Mouse (Mus musculus): ENCODE results near the gene 9430015G10Rik. TPM values are rescaled to one million over a fixed set of nuclear protein-coding genes. Genes with fewer than 3 reads are reported as not detected.

The 9430015G10Rik gene
- total and polyA plus RNA-seq, 2 experiments from 2014 or later, result 25.2 to 28.1 TPM

- no peak overlapping the region for H3K4me3 ChIP-seq (ENCODE audit: low read depth, low read length)
- TF ChIP-seq CTCF (IDR thresholded peaks at IDR 0.05), result no peak
- no peaks in the 10 kb centered on the region for H3K9me3 ChIP-seq (ENCODE audit: low read length)
- ATAC-seq (ENCODE audit: low FRiP score), result no peak
- H3K27ac ChIP-seq (ENCODE audit: low read depth, low read length), result no peak overlapping the region
- no peak overlapping the region for H3K4me2 ChIP-seq (ENCODE audit: low read depth, low read length, poor library complexity, severe bottlenecking)
- no peak overlapping the region for H3K9ac ChIP-seq (replicated peaks; ENCODE audit: low read length, poor library complexity, severe bottlenecking)
- 84% methylated on average over 5 of the region's 5 CpGs for WGBS
- no peak for DNase-seq (ENCODE audit: low spot score)
- H3K4me1 ChIP-seq (ENCODE audit: insufficient read depth, low read length), result no peaks in the 10 kb centered on the region
- H3K36me3 ChIP-seq (ENCODE audit: insufficient read depth, low read length), result no peaks in the 10 kb centered on the region
- H3K27me3 ChIP-seq (ENCODE audit: insufficient read depth, low read length), result no peaks in the 10 kb centered on the region
These were observed 16.0 kb upstream of the 9430015G10Rik start for GRCm38 (mm10) chr4:156093758-156094157.

GRCm38 (mm10) chr4:156096191-156096590, 13.6 kb upstream of the 9430015G10Rik start:
- Histone ChIP-seq H3K4me3 (ENCODE audit: low read depth, low read length) (no peak overlapping the region), H3K4me2 (ENCODE audit: low read depth, low read length, poor library complexity, severe bottlenecking) (no peak overlapping the region), H3K27me3 (ENCODE audit: insufficient read depth, low read length) (no peaks in the 10 kb centered on the region), H3K4me1 (ENCODE audit: insufficient read depth, low read length) (no peaks in the 10 kb centered on the region), H3K36me3 (ENCODE audit: insufficient read depth, low read length) (no peaks in the 10 kb centered on the region), H3K27ac (ENCODE audit: low read depth, low read length) (no peak overlapping the region), H3K9ac (replicated peaks; ENCODE audit: low read length, poor library complexity, severe bottlenecking) (no peak overlapping the region), H3K9me3 (ENCODE audit: low read length) (no peaks in the 10 kb centered on the region)
- no peak for ATAC-seq (ENCODE audit: low FRiP score)
- TF ChIP-seq CTCF (IDR thresholded peaks at IDR 0.05), result no peak
- 94% methylated on average over 1 of the region's 1 CpGs for WGBS
- DNase-seq (ENCODE audit: low spot score), result no peak

- no peak for TF ChIP-seq CTCF (IDR thresholded peaks at IDR 0.05)
- WGBS, result 75% methylated on average over 9 of the region's 9 CpGs
- Histone ChIP-seq H3K4me3 (ENCODE audit: low read depth, low read length) (no peak overlapping the region), H3K27ac (ENCODE audit: low read depth, low read length) (no peak overlapping the region), H3K9me3 (ENCODE audit: low read length) (no peaks in the 10 kb centered on the region), H3K27me3 (ENCODE audit: insufficient read depth, low read length) (no peaks in the 10 kb centered on the region), H3K4me1 (ENCODE audit: insufficient read depth, low read length) (no peaks in the 10 kb centered on the region), H3K36me3 (ENCODE audit: insufficient read depth, low read length) (no peaks in the 10 kb centered on the region), H3K4me2 (ENCODE audit: low read depth, low read length, poor library complexity, severe bottlenecking) (no peak overlapping the region), H3K9ac (replicated peaks; ENCODE audit: low read length, poor library complexity, severe bottlenecking) (no peak overlapping the region)
- DNase-seq (ENCODE audit: low spot score), result no peak
- no peak for ATAC-seq (ENCODE audit: low FRiP score)
These were observed 11.9 kb upstream of the 9430015G10Rik start for GRCm38 (mm10) chr4:156097770-156098366.

GRCm38 (mm10) chr4:156099427-156099826, 10.4 kb upstream of the 9430015G10Rik start:
- Histone ChIP-seq H3K36me3 (ENCODE audit: insufficient read depth, low read length) (no peaks in the 10 kb centered on the region), H3K4me1 (ENCODE audit: insufficient read depth, low read length) (no peaks in the 10 kb centered on the region), H3K27me3 (ENCODE audit: insufficient read depth, low read length) (no peaks in the 10 kb centered on the region), H3K9me3 (ENCODE audit: low read length) (no peaks in the 10 kb centered on the region), H3K9ac (replicated peaks; ENCODE audit: low read length, poor library complexity, severe bottlenecking) (no peak overlapping the region), H3K27ac (ENCODE audit: low read depth, low read length) (no peak overlapping the region), H3K4me3 (ENCODE audit: low read depth, low read length) (no peak overlapping the region), H3K4me2 (ENCODE audit: low read depth, low read length, poor library complexity, severe bottlenecking) (no peak overlapping the region)
- DNase-seq (ENCODE audit: low spot score) (no peak), ATAC-seq (ENCODE audit: low FRiP score) (no peak)
- TF ChIP-seq CTCF (IDR thresholded peaks at IDR 0.05), result no peak
- 67% methylated on average over 6 of the region's 6 CpGs for WGBS

GRCm38 (mm10) chr4:156100501-156100900, 9.3 kb upstream of the 9430015G10Rik start:
- Histone ChIP-seq H3K9ac (replicated peaks; ENCODE audit: low read length, poor library complexity, severe bottlenecking) (no peak overlapping the region), H3K27ac (ENCODE audit: low read depth, low read length) (no peak overlapping the region), H3K4me2 (ENCODE audit: low read depth, low read length, poor library complexity, severe bottlenecking) (no peak overlapping the region), H3K36me3 (ENCODE audit: insufficient read depth, low read length) (no peaks in the 10 kb centered on the region), H3K9me3 (ENCODE audit: low read length) (no peaks in the 10 kb centered on the region), H3K4me3 (ENCODE audit: low read depth, low read length) (no peak overlapping the region), H3K27me3 (ENCODE audit: insufficient read depth, low read length) (no peaks in the 10 kb centered on the region), H3K4me1 (ENCODE audit: insufficient read depth, low read length) (no peaks in the 10 kb centered on the region)
- TF ChIP-seq CTCF (IDR thresholded peaks at IDR 0.05), result no peak
- ATAC-seq (ENCODE audit: low FRiP score) (no peak), DNase-seq (ENCODE audit: low spot score) (no peak)
- WGBS, result 92% methylated on average over 5 of the region's 5 CpGs

GRCm38 (mm10) chr4:156101481-156101903, 8.3 kb upstream of the 9430015G10Rik start:
- H3K4me2 ChIP-seq (ENCODE audit: low read depth, low read length, poor library complexity, severe bottlenecking), result no peak overlapping the region
- ATAC-seq (ENCODE audit: low FRiP score), result no peak
- H3K4me1 ChIP-seq (ENCODE audit: insufficient read depth, low read length), result no peaks in the 10 kb centered on the region
- no peaks in the 10 kb centered on the region for H3K27me3 ChIP-seq (ENCODE audit: insufficient read depth, low read length)
- TF ChIP-seq CTCF (IDR thresholded peaks at IDR 0.05), result peak; percentile 59
- no peak overlapping the region for H3K27ac ChIP-seq (ENCODE audit: low read depth, low read length)
- no peaks in the 10 kb centered on the region for H3K36me3 ChIP-seq (ENCODE audit: insufficient read depth, low read length)
- H3K9ac ChIP-seq (replicated peaks; ENCODE audit: low read length, poor library complexity, severe bottlenecking), result no peak overlapping the region
- DNase-seq (ENCODE audit: low spot score), result peak; percentile 10
- no peak overlapping the region for H3K4me3 ChIP-seq (ENCODE audit: low read depth, low read length)
- no peaks in the 10 kb centered on the region for H3K9me3 ChIP-seq (ENCODE audit: low read length)
- 46% methylated on average over 3 of the region's 3 CpGs for WGBS

Measured in midbrain, postnatal 0 days (tissue).